ENCODE assay signal across 22 mouse cellular contexts in genomic region chr6:84419691-84420090, GRCm38 (mm10).
"Had no signal": no experiment of that assay in that cellular context is flagged by ENCODE, and none has a peak within 500 bp of the region (broad histone marks: within the 10 kb centered on the region; RNA-seq: fewer than 3 reads in every experiment).

No protein-coding gene starts in this region.

- H3K4me3 ChIP-seq: heart, embryonic 10.5 days; heart, embryonic 12.5 days; hindbrain, embryonic 10.5 days; hindbrain, embryonic 12.5 days; hindbrain, embryonic 15.5 days; intestine, embryonic 15.5 days; limb, embryonic 12.5 days; liver, embryonic 13.5 days; liver, embryonic 15.5 days had no signal

- H3K9me3 ChIP-seq: heart, embryonic 10.5 days; heart, embryonic 12.5 days; hindbrain, embryonic 10.5 days; hindbrain, embryonic 12.5 days; hindbrain, embryonic 15.5 days; intestine, embryonic 15.5 days; limb, embryonic 12.5 days; liver, embryonic 13.5 days; liver, embryonic 15.5 days had no signal

- H3K36me3 ChIP-seq: heart, embryonic 10.5 days; heart, embryonic 12.5 days; hindbrain, embryonic 10.5 days; hindbrain, embryonic 12.5 days; hindbrain, embryonic 15.5 days; intestine, embryonic 15.5 days; limb, embryonic 12.5 days; liver, embryonic 13.5 days; liver, embryonic 15.5 days had no signal

- H3K27me3 ChIP-seq: hindbrain, embryonic 12.5 days; hindbrain, embryonic 15.5 days; intestine, embryonic 15.5 days; liver, embryonic 13.5 days; liver, embryonic 15.5 days had no signal

- H3K27ac ChIP-seq: heart, embryonic 10.5 days; hindbrain, embryonic 10.5 days; hindbrain, embryonic 12.5 days; hindbrain, embryonic 15.5 days; intestine, embryonic 15.5 days; limb, embryonic 12.5 days; liver, embryonic 13.5 days; liver, embryonic 15.5 days had no signal

- H3K4me1 ChIP-seq: heart, embryonic 12.5 days; hindbrain, embryonic 15.5 days; intestine, embryonic 15.5 days; liver, embryonic 13.5 days; liver, embryonic 15.5 days had no signal

- DNase-seq: heart, adult 18-20 months; heart, postnatal 10 days; heart, postnatal 4 days; kidney, adult 18-20 months; kidney, adult 8-10 months; kidney, postnatal 10 days; kidney, postnatal 25 days; kidney, postnatal 4 days; layer of hippocampus, adult 9-11 months; layer of hippocampus, postnatal 36 days; left cerebral cortex, postnatal 4 days; liver; liver, embryonic 13.5 days; liver, postnatal 0 days had no signal
